Mouse (Mus musculus) testis, postnatal 14 days (tissue): ENCODE data around the gene Gm47969.
"Not testable (repeated sequence)": the region's sequence is repeated elsewhere in the genome, so short reads cannot be mapped to it uniquely, and the experiment has no call there.

ENCODE experiments used
- DNase-seq: peaks from one replicate; pipeline ENCODE4 v3.0.0; 2021; ENCODE audit warnings: low spot score

Gm47969 gene

DNA sequence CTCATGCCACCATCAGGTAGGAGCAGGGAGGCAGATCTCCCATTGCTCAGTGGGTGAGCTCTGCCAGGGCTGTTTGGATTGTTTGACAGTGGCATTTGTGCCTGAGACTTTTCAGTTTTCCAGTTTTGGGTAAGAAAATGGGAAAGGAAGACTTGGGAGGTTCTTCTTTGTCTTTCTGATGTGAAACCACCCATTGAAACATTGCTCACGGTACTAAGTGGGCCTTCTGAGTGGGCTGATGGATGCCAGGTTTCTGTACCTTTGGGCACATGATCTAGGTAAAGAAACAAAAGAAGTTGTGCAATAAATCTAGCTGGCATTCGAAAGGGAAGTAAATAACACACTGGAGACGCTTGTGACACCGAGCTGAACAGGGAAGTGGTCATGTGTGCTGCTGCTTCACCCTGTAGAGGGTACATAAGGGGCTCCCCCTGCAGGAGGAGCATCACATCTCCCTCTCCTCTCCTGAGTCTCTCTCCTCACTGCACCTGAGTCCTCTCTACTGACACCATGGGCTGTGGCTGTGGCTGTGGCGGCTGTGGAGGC is at the start of gene Gm47969:
Gm47969 (plus strand) TSS at position 51 of the 546 bp plus-strand sequence.
- DNase-seq: no peak

- DNase-seq: not testable (repeated sequence)
Measured at GRCm38 (mm10) chr1:83000306-83000705, 44.4 kb upstream of the Gm47969 start, which contains the start of gene Gm47959. TSS of gene Gm47959 (plus strand) at chr1:83000548.

GRCm38 (mm10) chr1:83006218-83007179 is 38.2 kb upstream of the Gm47969 start:
- DNase-seq: no peak

GRCm38 (mm10) chr1:83007471-83007870 is 37.3 kb upstream of the Gm47969 start:
- DNase-seq: no peak

GRCm38 (mm10) chr1:83014477-83014876 is 30.3 kb upstream of the Gm47969 start:
- DNase-seq: no peak

DNA sequence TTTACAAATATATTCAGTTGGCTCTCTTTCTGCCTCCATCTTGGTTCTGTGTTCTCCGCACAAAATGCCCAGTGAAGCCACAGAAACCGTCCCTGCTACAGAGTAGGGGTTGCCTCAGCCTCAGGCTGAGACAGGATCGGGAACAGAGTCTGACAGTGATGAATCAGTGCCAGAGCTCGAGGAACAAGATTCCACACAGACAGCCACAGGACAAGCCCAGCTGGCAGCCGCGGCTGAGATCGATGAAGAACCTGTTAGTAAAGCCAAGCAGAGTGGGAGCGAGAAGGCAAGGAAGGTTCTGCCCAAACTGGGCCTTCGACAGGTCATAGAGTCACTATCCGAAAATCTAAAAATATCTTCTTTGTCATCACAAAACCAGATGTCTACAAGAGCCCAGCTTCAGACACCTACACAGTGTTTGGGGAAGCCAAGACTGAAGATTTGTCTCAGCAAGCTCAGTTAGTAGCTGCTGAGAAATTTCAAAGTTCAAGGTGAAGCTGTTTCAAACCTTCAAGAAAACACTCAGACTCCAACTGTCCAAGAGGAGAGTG is 29.3 kb upstream of the Gm47969 start:
- no peak for DNase-seq

GRCm38 (mm10) chr1:83016556-83016955 is 28.2 kb upstream of the Gm47969 start:
- no peak for DNase-seq

GRCm38 (mm10) chr1:83031950-83032349 is 12.8 kb upstream of the Gm47969 start:
- no peak for DNase-seq

DNA sequence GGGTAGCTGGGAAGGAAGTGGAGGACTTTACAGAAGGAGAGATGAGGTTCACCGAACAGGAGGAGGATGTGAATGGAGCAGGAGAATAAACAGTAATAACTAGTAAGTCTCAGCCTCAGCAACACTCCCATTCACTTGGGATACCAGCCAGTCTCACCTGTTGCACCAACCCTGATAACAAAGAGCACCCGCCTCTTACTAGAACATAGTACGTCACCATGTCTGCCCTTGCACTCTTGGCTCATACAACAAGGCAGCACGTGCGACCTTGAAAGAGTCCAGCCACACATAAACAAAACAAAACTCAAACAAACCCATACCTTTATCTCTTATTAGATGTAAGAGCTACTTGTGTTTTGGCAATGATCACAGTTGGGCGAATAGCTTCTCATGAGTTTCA is 12.2 kb upstream of the Gm47969 start:
- no peak for DNase-seq

GRCm38 (mm10) chr1:83034509-83034908 is 10.2 kb upstream of the Gm47969 start:
- no peak for DNase-seq

DNA sequence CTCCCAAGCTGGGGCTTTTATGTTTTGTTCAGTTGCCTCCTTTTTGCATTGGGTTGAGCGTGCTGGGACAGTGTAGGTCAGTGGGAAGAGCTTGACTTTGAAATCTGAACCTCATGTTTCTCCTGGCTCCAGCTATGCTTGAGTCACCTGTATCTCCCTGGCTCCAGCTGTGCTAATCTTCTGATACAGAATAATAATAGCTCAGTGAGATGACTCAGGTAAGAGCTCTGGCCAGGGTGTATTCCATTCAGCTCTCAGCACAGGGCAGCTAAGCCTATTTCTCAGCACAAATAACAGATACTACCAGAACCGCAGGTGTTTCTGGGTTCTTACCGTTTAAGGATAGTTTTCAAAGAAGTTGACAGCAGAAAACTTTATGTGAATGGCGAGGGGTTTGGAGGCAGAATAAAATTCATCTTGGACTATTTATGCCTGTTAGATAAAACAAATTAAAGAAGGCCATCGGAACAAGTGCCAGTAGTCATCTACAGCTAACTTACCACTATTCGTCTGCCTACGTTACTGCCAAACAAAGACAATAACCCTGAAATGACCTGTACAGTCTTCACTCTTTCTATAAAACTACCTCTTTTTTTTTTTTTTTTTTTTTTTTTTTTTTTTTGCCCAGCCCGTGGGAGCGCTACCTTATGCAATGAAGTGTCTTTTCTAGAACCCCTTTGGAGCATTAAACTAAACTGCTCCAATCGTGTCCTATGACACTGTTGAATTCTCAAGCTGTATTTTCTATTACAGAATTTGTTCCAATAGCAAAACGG is 7.7 kb upstream of the Gm47969 start:
- no peak for DNase-seq

DNA sequence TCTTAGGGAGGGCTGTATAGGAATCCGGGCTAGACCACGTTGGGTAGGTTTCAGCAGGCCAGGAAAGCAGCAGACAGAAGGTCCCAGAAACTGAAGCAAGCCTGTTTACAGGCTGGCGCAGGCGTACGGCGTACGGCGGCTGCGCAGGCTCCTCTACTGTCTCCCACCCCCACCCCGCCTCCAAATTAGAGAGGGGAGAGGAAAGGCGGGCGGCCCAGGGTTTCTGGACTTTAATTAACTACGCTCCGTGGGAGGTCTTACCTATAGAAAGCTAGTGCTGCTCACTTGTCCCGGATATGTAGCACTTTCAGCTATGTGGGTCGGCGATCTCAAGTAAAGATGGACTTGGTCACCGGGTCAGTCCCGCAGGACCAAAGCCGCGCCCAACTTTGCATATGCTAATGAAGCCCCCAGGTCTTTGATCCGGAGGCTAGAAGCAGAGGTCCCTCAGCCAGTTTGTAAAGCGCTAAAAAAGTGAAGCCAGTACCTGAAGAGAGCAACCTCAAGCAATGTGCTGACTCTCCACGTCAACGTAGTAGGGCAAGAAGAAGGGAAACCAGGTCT is 6.5 kb upstream of the Gm47969 start, which contains the start of gene Slc19a3:
Slc19a3 (minus strand) TSS at position 340 of the 564 bp plus-strand sequence.
- DNase-seq: no peak

- no peak for DNase-seq
Measured at GRCm38 (mm10) chr1:83039080-83039479, 5.7 kb upstream of the Gm47969 start.

GRCm38 (mm10) chr1:83042380-83042779 is 2.4 kb upstream of the Gm47969 start, which contains the start of gene Krtap28-10:
TSS of gene Krtap28-10 (minus strand) at chr1:83042480.
- DNase-seq: no peak

DNA sequence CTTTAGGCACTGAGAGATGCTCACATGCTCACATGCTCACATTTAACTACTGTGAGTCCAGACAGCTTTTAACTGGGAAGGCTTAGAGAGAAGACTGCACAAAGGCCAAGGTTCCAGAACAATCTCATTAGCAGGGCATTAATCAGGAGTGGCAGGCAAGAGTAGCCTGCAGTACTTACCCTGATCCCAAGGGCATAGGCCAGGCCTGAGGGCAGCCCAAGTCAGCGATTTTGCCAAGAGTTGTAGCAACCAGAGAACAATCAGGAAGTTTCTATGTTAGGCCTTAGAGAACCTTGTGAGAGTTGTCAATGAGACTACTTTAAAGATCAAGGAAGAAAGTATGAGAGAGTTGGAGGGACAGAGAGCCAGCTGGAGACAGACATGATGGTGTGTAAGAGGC is 13.7 kb downstream of the Gm47969 start:
- no peak for DNase-seq

- no peak for DNase-seq
Measured at GRCm38 (mm10) chr1:83059278-83059677, 14.5 kb downstream of the Gm47969 start, which contains the start of gene A030005K14Rik. TSS of gene A030005K14Rik (minus strand) at chr1:83059378.

DNA sequence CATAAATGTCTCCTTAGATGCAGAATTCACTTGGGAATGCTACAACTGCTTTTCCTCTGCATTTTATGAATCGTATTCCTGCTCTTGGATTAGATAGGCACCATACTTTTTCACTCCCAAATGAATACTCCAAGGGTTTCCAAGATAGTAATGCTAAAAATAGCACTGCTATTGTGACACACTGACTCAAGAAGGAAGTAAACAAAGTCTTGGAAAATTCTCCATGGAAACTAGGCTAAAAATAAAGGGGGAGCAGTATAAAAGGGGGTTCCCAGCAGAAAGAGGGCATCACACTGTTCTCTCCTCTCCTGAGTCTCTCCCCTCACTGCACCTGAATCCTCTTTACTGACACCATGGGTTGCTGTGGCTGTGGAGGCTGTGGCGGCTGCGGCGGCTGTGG is 15.9 kb downstream of the Gm47969 start, which contains the start of gene Krtap28-13:
Krtap28-13 (plus strand) TSS at position 288 of the 400 bp plus-strand sequence.
- no peak for DNase-seq

GRCm38 (mm10) chr1:83064851-83065250 is 20.1 kb downstream of the Gm47969 start:
- DNase-seq: no peak

GRCm38 (mm10) chr1:83066577-83066976 is 21.8 kb downstream of the Gm47969 start:
- no peak for DNase-seq

DNA sequence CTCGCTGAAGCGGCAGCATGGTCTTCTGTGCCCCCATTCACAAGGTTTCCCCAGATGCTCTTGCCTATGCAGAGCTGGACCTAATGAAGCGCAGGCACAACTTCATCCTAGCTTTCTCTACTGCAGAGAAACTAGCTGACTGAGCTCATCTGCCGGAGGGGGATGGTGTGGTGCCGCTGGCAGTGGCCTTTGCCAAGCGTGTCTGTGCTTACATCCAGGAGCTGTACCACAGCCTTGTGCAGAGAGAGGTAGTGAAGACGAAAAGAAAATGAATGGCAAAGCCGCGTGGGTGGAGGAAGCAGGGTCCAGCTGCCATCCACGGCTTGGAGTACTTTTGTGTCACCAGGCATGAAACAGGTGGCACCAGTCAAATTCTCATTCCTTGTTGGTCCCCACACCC is 22.5 kb downstream of the Gm47969 start:
- DNase-seq: no peak

DNA sequence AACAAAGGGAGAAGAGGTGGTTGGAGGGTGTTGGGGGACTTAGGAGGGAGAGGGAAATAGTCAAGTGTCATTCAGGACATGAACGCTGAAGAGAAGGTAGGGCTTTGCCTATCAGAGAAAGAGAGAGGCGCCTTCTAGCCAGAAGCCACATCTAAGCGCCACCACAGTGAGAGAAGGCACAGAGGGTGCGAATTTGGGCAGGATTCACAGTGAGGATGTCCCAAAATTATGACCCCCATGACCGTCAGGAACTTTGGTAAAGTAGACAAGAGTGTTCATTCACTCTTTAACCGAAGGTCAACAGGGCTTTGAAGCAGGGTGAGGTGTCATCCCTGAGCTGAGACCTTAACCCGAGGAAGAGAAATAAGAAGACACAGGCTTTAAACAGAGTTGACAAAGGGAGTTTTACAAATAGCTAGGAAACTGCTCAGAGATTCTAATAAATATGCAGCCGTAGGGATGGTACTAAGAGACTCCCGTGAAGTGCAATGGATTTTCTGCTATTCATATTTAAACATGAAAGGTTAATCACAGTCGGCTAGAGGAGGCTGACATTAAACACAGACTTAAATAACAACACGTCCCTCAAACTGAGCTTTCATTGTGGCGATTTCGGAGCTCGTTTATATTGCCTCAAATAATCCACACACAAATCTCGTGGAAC is 30.9 kb downstream of the Gm47969 start:
- DNase-seq: no peak
